Mouse (Mus musculus) left cerebral cortex, postnatal 4 days (tissue): ENCODE results near the gene Oprd1. TPM values are rescaled to one million over a fixed set of nuclear protein-coding genes. Genes with fewer than 3 reads are reported as not detected.
A peak's percentile ranks its signal among the peaks of the same experiment; 100 is the strongest.

Experiments
- DNase-seq: peaks from one replicate; pipeline ENCODE4 v3.0.0-alpha.2; 2022
- intact Hi-C: fragments of 180-260 bp; cut with DNase I; formaldehyde crosslinking; loops from one replicate; pipeline ENCODE4 v1.15.1; 2025
- total RNA-seq, 2 experiments: library from RNA; stranded (reverse); gene quantifications; 2 replicates each; pipeline ENCODE4 v1.2.3; 2021

Oprd1 gene
- total RNA-seq = 1 to 10 TPM; 3.7 to 4.6 TPM

DNA sequence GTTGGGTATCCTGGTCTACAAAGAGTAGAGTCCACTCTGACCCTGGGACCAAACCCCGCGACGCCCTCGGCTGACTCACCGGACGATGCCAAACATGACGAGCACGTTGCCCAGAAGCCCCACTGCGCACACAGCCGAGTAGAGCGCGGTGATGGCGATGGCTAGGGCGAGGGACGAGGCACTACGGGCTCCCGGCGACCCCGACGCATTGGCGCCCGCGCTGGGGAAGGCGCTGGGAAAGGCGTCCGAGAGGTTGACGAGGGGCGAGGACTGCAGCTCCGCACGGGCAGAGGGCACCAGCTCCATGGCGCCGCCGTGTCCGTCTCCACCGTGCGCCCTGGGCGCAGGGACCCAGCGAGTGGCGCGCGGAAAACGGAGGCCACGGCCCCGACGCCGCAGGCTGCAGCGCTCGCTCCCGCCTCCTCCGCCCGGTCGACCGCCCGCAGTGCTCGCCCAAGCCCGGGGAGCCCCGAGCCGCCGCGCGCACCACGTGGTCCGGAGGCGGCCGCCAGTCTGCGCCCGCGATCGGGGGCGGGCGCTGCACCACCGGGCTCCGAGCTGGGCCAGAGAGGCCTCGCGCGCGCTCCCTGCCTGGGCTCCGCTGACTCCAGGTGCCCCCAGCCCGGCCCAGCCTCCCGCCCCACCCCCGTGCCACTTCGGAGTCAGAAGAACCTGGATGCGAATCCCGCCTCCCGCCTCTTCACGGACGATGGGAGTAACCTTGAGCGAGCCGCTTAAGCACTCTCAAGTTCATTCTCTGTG is at the start of gene Oprd1:
Gene Oprd1, minus strand, starts transcription at position 407 of the 762 bp plus-strand sequence.
- intact Hi-C loops = no loop called here
- DNase-seq = no peak

DNA sequence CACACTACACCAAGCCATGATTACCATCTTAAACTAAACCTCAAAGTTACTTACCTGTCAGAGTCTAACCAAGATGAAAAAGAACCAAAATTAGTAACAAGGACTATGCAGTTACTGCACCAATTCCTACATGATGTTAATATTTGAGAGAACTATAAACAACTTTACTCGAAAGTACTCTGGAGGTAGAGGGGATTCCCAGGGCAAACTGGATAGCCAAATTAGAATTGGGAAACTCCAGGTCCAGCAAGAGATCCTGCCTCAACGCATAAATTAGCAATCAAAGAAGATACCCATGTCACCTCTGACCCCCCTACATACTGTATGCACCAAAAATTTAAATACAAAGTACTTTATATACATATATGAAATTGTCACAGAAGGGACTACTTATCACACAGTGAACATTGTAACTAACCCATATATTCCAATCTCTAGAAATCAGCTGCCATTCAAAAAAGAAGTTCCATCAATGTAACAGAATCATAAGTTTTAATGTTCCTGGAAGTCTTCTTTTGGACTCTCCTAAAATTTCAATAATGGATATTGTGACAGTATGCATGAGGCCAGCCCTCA is 43.6 kb upstream of the Oprd1 start:
- intact Hi-C loops = no loop called here
- no peak for DNase-seq

DNA sequence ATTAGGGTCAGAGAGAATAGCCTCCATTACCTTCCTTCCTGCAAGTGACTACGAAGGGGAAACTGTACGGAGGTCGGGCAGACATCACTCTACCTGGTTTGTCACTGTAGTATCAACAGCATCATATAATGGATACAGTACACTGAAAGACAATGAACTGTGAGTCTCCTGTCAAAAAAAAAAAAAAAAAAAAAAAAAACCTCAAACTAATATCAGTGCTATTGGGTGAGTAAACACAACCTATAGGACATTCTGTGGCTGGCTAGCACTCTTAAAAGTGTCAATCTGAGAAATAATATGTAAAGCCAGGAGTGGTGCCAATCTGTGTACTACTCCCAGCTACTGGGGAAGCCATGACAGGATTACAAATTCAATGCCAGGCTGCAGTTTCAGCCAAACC is 38.9 kb upstream of the Oprd1 start:
- intact Hi-C loops = loop anchor here (5.0 kb wide), 1 partner anchor 86 kb away; no protein-coding TSS in a partner anchor
- DNase-seq = no peak

DNA sequence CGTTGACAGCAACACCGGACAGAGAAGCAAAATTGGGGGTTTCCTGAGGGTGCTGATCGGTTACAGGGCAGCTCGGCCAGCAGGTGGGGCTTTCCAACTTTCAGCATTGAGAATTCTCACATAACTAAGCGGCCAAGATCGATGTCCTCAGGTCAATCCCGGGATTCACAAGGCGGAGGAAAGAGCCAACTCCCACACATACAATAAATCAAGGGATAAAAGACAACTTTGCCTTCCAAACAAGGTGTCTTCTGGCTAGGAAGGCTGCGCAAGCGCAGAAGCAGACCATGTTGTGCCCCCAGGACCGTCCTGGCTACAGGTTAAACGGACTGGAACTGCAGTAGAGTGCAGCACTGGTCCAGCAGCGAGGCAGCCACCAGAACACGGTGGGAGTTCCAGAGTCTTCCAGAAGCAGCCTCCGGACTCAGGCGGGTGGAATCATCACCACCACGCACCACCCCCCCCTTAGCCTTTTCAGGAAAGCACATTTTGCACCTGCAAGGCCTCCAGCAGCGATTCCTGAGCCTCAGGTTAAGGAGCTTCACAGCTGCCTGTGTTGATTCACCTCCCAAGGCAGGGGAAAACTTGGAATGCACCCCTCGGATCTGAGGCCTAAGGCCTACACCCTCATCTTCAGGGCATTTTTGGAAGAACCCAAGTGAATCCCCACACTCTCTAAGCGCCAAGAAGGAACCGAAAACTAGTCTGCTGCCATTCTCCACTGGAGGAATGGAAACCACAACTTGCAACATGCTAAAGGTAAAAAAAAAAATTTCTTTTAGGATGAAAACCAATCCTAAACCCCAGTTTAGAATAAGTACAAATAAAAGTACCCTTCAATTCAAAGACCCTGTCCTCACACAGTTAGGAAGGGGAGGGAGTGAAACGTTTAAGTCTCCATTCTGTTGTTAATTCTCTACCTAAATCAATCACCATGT is 37.7 kb upstream of the Oprd1 start:
- intact Hi-C loops = loop anchor here (5.0 kb wide), 1 partner anchor 85 kb away; no protein-coding TSS in a partner anchor
- no peak for DNase-seq

DNA sequence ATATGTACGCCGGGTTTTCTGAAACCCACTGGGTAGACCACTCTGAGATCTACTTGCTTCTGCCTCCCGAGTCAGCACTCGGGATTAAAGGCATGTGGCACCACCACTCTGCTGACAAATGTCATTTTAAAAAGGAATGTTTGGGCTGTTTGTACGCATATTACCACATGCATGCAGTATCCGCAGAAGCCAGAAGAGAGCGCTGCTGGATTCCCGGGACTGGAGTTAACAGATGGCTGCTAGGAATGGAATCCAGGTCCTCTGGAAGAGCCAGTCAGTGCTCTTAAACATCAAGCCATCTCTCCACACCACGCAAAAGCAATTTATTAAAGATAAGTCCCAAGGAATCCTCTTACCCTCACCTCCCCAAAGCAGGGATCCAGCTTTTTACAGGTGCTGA is 36.4 kb upstream of the Oprd1 start:
- intact Hi-C loops = loop anchor here (5.0 kb wide), 1 partner anchor 83 kb away; no protein-coding TSS in a partner anchor

DNA sequence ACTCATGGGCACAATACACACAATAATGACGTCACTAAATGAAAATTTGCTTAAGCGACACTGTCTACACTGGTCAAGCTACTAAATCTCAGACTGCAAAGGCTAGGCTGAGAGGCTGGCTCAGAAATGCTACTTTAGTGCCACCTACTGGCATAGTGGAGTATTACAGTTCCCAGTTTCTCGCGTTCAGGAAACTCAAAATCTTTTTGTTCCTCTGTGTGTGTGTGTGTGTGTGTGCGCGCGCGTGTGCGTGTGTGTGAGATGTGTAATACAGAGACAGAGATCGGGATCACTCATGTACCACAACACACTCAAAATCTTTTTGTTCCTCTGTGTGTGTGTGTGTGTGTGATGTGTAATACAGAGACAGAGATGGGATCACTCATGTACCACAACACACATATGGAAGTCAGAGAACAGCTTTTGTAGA is 34.4 kb upstream of the Oprd1 start:
- peak; percentile 45 for DNase-seq
- intact Hi-C loops = loop anchor here (5.0 kb wide), 1 partner anchor 91 kb away; no protein-coding TSS in a partner anchor

More for the DNA sequence above, 36.4 kb upstream of the Oprd1 start:
- peak; percentile 54 for DNase-seq

DNA sequence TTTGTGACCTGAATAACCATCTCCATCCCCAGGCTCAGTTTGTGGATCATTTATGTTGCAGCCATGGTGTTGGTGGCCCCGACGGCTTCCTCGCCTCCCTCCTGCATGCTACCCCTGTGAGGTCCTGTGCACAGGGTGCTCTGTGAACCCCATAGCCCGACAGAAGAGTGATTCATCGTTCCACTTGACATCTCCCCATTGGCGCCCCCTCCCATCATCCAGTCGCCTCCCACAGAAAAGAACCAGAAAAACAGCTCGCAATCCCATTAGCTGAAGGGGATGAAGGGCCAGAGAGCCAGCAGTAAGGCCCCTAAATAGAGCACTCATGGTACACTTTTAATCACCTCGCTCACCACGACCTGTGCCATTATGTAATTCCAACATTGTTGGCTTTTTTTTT is 32.2 kb upstream of the Oprd1 start:
- DNase-seq = no peak
- intact Hi-C loops = loop anchor here (5.0 kb wide), 1 partner anchor 89 kb away; no protein-coding TSS in a partner anchor

DNA sequence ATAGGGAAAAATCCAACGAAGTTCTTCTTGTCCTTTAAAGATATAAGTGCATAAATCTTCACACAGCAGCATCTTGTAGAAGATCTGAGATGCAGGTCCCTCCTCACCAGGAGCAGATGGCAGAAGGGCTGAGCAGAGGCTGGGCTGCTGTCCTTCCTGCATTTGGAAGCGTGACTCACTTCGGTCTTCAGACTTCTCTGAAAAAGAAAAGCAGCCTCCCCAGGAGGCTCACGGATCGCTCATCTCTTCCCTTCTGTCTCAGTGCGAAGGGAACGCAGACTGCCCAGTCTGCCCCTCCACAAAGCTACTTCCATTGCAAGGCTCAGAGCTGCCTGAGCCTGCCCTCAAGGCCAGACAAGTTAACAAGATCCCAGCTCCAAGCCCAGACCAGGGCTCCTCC is 26.6 kb upstream of the Oprd1 start:
- DNase-seq = no peak
- intact Hi-C loops = no loop called here

DNA sequence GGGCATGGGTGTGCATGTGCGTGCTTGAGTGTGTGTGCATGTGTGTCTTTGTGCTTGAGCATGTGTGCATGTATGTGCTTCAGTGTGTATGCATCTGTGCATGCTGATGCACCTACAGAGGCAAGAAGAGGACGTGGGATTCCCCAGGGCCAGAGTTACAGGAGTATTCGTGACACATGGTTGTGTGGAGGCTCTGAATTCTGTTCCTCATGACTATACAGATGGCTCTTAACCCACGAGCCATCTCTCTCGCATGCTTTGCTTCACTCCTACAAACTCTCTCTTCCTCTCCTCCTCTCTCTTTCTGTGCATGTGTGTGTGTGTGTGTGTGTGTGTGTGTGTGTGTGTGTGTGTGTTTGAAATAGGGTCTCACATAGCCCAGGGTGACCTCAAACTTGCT is 25.5 kb upstream of the Oprd1 start:
- intact Hi-C loops = loop anchor here (10.0 kb wide), 1 partner anchor 55 kb away; no protein-coding TSS in a partner anchor
- DNase-seq = no peak

DNA sequence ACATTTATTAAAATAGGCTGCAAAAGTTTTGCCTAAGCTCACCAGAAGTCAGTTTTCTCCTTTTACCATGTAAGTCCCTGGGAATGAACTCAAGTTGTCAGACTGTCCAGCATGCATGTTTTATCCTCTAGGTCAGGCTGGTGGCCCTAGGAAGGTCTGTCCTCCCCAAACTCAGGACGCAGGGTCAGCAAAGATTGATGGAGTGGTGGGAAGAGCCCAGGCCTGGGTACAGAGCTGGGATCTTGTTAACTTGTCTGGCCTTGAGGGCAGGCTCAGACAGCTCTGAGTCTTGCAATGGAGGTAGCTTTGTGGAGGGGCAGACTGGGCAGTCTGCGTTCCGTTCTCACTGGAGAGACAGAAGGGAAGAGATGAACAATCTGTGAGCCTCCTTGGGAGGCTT is 25.0 kb upstream of the Oprd1 start:
- no peak for DNase-seq
- intact Hi-C loops = loop anchor here (10.0 kb wide), 1 partner anchor 54 kb away; no protein-coding TSS in a partner anchor

DNA sequence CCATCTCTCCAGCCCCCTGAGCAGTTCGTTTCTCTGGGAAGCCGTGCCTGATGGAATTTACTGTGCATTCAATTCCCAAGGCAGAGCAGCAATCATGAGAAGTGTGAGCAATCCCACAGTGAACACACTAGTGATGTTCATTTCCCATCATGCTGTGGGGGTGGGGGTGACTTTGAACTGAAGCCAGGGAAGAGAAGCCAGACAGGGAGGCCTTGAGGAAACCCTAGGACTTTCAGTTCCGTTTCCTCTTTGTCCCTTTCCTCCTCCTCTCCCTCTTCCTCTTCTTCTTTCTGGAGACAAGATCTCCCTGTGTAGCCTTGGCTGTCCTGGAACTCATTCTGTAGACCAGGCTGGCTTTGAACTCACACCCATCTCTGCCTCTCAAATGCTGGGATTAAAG is 23.1 kb upstream of the Oprd1 start:
- DNase-seq = no peak
- intact Hi-C loops = loop anchor here (10.0 kb wide), 1 partner anchor 53 kb away; no protein-coding TSS in a partner anchor

DNA sequence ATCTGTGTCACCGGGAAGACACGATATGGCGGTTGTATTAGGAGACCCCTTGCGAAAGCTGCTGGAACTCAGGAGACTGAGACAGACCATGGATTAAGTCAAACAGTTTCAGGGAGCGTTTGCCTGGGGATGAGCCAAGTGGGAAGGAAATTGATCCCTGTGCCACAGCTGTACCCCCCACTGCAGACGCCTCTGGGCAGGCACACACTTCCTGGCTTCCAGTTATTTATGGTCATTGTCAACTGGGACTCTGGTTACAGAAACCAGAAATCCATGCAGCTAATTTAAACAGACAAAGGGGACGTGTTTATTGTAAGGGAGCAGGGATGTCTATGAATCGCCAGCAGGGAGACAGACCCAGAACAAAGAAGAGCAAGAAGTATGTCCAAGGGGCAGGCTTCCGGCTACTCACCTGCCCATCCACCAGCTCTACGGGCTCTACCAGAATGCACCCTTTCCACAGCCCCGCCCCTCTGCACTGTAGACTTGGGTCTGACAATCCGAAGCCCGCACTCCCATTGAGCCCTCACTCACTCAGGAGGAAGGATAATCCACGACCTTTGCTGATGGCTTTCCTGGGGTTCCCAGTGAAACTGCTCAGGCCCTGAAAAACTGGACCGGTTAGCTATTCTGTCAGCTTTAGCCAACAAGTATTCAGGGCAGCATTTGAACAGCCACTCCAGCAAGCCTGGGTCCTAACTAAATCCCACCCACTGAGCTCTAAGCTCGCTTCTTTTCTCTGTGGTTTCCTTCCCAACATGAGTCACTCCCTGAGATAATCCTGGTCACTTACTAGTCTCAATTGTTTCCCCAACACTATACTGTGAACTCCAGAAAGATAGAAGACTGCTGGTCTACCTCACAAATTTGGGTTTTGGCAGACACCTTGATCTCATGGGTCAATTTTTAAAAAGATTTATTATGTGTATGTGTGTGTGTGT is 22.3 kb upstream of the Oprd1 start:
- intact Hi-C loops = loop anchor here (10.0 kb wide), 1 partner anchor 52 kb away; no protein-coding TSS in a partner anchor
- DNase-seq = no peak

DNA sequence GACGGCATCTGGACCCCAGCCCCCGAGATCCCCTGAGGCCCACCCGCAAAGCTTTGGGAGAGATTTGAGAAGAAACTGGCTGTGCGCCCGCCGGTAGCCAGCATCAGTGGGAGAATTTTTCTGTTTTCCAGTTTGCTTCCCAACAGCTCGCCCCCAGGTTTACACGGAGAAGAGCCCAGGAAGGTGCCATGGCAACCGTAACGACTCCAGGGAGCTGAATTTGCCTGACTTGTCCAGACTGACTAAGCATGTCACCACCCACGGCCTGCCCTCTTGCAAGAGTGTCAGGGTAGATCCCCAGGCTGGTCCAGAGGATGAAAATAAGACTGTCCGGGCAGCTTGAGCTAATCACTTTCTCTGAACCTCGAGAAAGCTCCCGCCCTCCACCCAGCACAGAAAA is 21.4 kb upstream of the Oprd1 start:
- DNase-seq = no peak
- intact Hi-C loops = loop anchor here (10.0 kb wide), 1 partner anchor 51 kb away; no protein-coding TSS in a partner anchor

DNA sequence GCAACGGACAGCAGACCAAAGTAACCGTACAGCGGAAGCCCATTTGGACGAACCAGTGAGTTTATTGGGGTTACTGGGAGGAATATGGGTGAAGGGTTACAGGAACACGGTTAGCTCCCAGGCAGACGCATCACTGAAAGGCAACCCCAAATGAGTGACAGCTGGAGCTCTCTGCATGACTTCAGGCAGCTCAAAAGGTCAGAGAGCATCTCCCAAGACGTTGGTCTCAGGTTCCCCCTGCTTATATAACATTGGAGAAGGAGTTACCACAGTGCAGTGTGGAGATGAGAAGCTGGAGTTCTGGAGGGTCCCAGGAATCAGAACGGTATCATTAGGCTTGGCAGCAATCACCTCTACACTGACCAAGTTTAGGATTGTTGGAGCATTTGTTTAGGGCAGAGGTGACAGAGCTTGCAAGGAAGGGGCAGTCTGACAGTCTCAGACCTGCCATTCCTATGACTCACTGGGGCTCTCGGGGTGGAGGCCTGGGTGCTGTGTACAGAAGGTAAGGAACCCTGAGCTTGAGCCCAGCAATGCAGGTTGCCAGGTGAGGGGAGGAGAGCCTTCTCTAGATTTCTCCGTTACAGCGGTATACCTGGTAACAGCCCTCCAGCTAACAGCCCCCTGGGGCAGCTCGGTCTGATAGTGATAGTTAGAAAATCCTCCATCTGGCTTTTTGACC is 12.8 kb upstream of the Oprd1 start:
- intact Hi-C loops = no loop called here
- no peak for DNase-seq

DNA sequence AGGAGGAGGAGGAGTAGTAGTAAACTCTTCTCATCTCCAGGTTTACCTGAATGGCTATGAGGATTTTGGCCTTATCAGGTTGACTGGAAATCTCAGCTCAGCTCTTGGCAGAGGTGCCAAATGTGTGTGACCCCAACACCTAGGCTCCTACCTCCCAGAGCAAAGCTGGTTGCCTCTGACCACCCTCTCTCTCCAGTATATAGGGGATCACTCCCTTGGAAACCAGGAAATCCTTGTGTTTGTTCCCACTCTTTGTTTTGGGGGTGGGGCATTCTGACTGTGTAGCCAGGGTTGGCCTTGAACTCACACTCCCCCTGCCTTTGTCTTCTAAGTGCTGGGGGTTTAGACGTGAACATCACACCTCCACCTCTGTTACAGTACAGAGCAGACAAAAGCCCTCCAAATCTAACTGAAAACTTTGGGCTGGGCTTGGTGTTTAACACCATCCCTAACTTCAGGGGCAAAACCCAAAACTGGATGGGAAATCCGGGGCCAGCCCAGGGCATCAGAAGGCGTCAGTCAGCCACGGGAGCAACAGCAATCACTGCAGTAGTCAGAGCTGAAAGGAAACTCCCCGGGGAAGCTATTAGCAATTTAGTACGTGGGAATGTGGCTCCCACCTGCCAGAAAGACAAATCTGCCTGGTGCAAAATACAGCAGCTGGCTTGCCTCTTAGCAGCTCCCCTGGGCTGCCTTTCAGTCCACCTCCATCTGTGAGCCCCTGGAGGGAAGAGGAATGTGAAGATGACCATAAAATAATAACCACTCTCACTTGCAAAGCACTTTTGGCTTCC is 10.8 kb upstream of the Oprd1 start:
- DNase-seq = no peak
- intact Hi-C loops = no loop called here

DNA sequence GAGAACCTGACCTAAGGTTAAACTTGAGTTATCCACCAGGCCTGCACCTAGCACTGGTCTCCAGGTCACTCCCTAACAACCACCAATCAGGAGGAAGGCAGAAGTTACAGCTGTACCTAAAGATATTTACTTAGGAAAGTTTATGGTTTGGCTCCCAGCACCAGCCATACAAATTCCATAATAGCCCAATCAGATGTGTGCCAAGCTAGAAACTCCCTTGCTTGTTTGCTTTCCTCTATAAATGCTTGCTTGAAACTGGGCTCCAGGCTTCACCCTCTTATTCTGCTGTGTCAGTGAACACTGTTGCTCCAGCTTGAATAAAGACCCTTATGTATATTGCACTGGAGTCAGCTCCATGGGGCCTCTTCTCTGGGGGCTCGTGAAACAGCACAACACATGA is 7.4 kb upstream of the Oprd1 start:
- DNase-seq = no peak
- intact Hi-C loops = no loop called here

DNA sequence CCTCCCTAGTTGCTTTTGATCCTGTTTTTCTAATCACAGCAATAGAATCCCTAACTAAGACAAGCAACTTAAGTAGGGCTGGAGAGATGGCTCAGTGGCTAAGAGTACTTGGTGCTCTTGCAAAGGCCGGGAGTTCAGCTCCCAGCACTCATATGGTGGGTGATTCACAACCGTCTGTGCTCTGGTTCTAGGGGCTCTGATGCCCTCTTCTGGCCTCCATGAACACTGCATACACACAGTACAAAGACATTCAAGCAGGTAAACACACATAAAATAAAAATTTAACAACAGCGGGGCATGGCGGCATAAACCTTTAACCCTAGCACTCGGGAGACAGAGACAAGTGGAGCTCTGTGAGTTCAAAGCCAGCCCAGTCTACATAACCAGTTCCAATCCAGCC is 1.9 kb upstream of the Oprd1 start:
- no peak for DNase-seq
- intact Hi-C loops = no loop called here

DNA sequence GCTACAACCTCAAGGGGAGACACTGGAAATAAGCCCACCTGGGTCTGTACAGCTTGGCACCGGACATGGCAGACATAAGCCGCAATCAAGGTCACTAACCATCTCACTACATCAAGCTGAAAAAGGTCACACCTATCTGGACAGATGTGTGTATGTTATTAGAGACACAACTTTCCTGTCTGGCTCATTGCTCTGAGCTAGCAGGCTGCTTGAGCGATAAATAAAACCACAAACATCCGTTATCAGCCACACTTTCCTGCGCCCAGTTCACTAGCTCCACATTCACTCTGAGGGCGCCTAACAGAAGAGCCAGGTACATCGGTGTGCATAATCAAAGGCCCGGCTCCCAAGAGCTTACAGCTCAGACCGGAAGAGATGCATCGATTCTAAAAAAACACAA is 806 bp upstream of the Oprd1 start:
- no peak for DNase-seq
- intact Hi-C loops = no loop called here
